Comparison of ENCODE assay signal across 17 mouse cellular contexts in genomic region chr19:36606270-36606669, GRCm38 (mm10). TPM values are rescaled to one million over a fixed set of nuclear protein-coding genes. Genes with fewer than 3 reads are reported as not detected.
DNase-seq lines count a peak whose midpoint lies in the region; ATAC-seq and TF ChIP-seq lines count a peak whose summit lies in the region.
"Had no signal": no experiment of that assay in that cellular context is flagged by ENCODE, and none has a peak within 500 bp of the region (broad histone marks: within the 10 kb centered on the region; RNA-seq: fewer than 3 reads in every experiment).

No protein-coding gene starts in this region.

- no peak overlapping the region for H3K9ac ChIP-seq in forebrain, embryonic 14.5 days (ENCODE audit: low read length)
- no peak overlapping the region for H3K9ac ChIP-seq in forebrain, embryonic 16.5 days (replicated peaks; ENCODE audit: low read depth, low read length)
- H3K9ac ChIP-seq in limb, embryonic 14.5 days (ENCODE audit: low read depth, low read length, severe bottlenecking) = no peak overlapping the region
- H3K9ac ChIP-seq: kidney, embryonic 15.5 days had no signal

- H3K4me2 ChIP-seq in forebrain, embryonic 14.5 days (ENCODE audit: low read length) = no peak overlapping the region
- no peak overlapping the region for H3K4me2 ChIP-seq in forebrain, embryonic 16.5 days (ENCODE audit: low read length)
- no peak overlapping the region for H3K4me2 ChIP-seq in limb, embryonic 14.5 days (replicated peaks; ENCODE audit: low read depth, low read length, severe bottlenecking)
- H3K4me2 ChIP-seq: kidney, embryonic 15.5 days had no signal

- no peaks in the 10 kb centered on the region for H3K4me1 ChIP-seq in forebrain, embryonic 14.5 days (ENCODE audit: control insufficient read depth, insufficient read depth, low read length)
- no peaks in the 10 kb centered on the region for H3K4me1 ChIP-seq in forebrain, embryonic 16.5 days (replicated peaks; ENCODE audit: control insufficient read depth, insufficient read depth, low read length)
- no peaks in the 10 kb centered on the region for H3K4me1 ChIP-seq in limb, embryonic 14.5 days (ENCODE audit: control insufficient read depth, insufficient read depth, low read length)
- H3K4me1 ChIP-seq in limb, embryonic 10.5 days = no peaks in the 10 kb centered on the region
- H3K4me1 ChIP-seq: kidney, embryonic 15.5 days had no signal

- ATAC-seq in forebrain, embryonic 14.5 days = no peak
- no peak for ATAC-seq in forebrain, embryonic 16.5 days
- no peak; the same call in 1 of the 2 replicates for ATAC-seq in limb, embryonic 14.5 days (ENCODE audit: low FRiP score, low read depth)
- ATAC-seq: hindbrain, embryonic 16.5 days had no signal

- TF ChIP-seq POLR2A in limb, embryonic 14.5 days (IDR thresholded peaks at IDR 0.05; ENCODE audit: borderline replicate concordance, extremely low read depth, insufficient read depth, insufficient read length) = no peak
- no peak for TF ChIP-seq POLR2A in brain, embryonic 14.5 days (IDR thresholded peaks at IDR 0.05; ENCODE audit: borderline replicate concordance, extremely low read depth, insufficient read depth, insufficient read length, poor library complexity, severe bottlenecking)

- H3K36me3 ChIP-seq in forebrain, embryonic 14.5 days (ENCODE audit: control insufficient read depth, insufficient read depth, low read length) = peaks cover 7% of the 10 kb centered on the region; the same call in 1 of the 2 replicates
- H3K36me3 ChIP-seq in forebrain, embryonic 16.5 days (ENCODE audit: control insufficient read depth, insufficient read depth) = 0 out of 2 replicates have a peak, but pooled peaks cover 3% of the 10 kb centered on the region
- H3K36me3 ChIP-seq in limb, embryonic 14.5 days (ENCODE audit: control insufficient read depth, insufficient read depth, low read length) = no peaks in the 10 kb centered on the region
- no peaks in the 10 kb centered on the region for H3K36me3 ChIP-seq in limb, embryonic 10.5 days
- H3K36me3 ChIP-seq: kidney, embryonic 15.5 days had no signal

- peak; percentile 41 for DNase-seq in forebrain, embryonic 14.5 days (ENCODE audit: low spot score)
- DNase-seq in limb, embryonic 14.5 days (ENCODE audit: low spot score) = peak; percentile 58
- DNase-seq in limb, embryonic 10.5 days (ENCODE audit: low spot score) = no peak
- peak; percentile 53 for DNase-seq in 416B (ENCODE audit: low read depth)
- peak; percentile 19 for DNase-seq in brain, embryonic 14.5 days (ENCODE audit: low read depth)
- DNase-seq in adrenal gland, postnatal 4 days (ENCODE audit: low spot score in 2 of 2) = no peak
- no peak for DNase-seq in ovary, postnatal 14 days (ENCODE audit: low spot score)
- DNase-seq: adrenal gland, postnatal 14 days; B cell, adult 2 months; cerebellum, adult 11 months; gastrocnemius, postnatal 25 days; layer of hippocampus, adult 9-11 months; left cerebral cortex, postnatal 4 days had no signal

- no peak overlapping the region for H3K4me3 ChIP-seq in forebrain, embryonic 14.5 days (ENCODE audit: low read depth, low read length)
- no peak overlapping the region for H3K4me3 ChIP-seq in forebrain, embryonic 16.5 days (replicated peaks; ENCODE audit: low read length)
- H3K4me3 ChIP-seq in limb, embryonic 14.5 days (replicated peaks; ENCODE audit: low read length) = no peak overlapping the region
- no peak overlapping the region for H3K4me3 ChIP-seq in limb, embryonic 10.5 days
- H3K4me3 ChIP-seq: kidney, embryonic 15.5 days had no signal

- H3K9me3 ChIP-seq in forebrain, embryonic 14.5 days (replicated peaks; ENCODE audit: control insufficient read depth, low read length) = no peaks in the 10 kb centered on the region
- H3K9me3 ChIP-seq in forebrain, embryonic 16.5 days (ENCODE audit: control insufficient read depth, low read length) = no peaks in the 10 kb centered on the region
- H3K9me3 ChIP-seq in limb, embryonic 14.5 days (ENCODE audit: control insufficient read depth, low read length) = no peaks in the 10 kb centered on the region
- no peaks in the 10 kb centered on the region for H3K9me3 ChIP-seq in limb, embryonic 10.5 days (replicated peaks)
- H3K9me3 ChIP-seq: kidney, embryonic 15.5 days had no signal

- no peak for TF ChIP-seq CTCF in brain, embryonic 14.5 days (IDR thresholded peaks at IDR 0.05; ENCODE audit: borderline replicate concordance, extremely low read depth, insufficient read depth, insufficient read length)

- WGBS in forebrain, embryonic 14.5 days = 62% methylated on average over 1 of the region's 1 CpGs
- WGBS in forebrain, embryonic 16.5 days = 58% methylated on average over 1 of the region's 1 CpGs
- 54% methylated on average over 1 of the region's 1 CpGs for WGBS in limb, embryonic 14.5 days
- WGBS in limb, embryonic 10.5 days = 55% methylated on average over 1 of the region's 1 CpGs

- no peak overlapping the region for H3K27ac ChIP-seq in forebrain, embryonic 14.5 days (ENCODE audit: low read depth, low read length)
- no peak overlapping the region for H3K27ac ChIP-seq in forebrain, embryonic 16.5 days (ENCODE audit: low read length)
- no peak overlapping the region for H3K27ac ChIP-seq in limb, embryonic 14.5 days (replicated peaks; ENCODE audit: low read depth, low read length)
- no peak overlapping the region for H3K27ac ChIP-seq in limb, embryonic 10.5 days
- H3K27ac ChIP-seq: kidney, embryonic 15.5 days; macrophage had no signal

- H3K27me3 ChIP-seq in forebrain, embryonic 14.5 days (replicated peaks; ENCODE audit: control insufficient read depth, insufficient read depth, low read length) = no peaks in the 10 kb centered on the region
- no peaks in the 10 kb centered on the region for H3K27me3 ChIP-seq in forebrain, embryonic 16.5 days (replicated peaks; ENCODE audit: control insufficient read depth, insufficient read depth, low read length)
- H3K27me3 ChIP-seq in limb, embryonic 14.5 days (ENCODE audit: control insufficient read depth, insufficient read depth, low read length) = no peaks in the 10 kb centered on the region
- H3K27me3 ChIP-seq in limb, embryonic 10.5 days (ENCODE audit: low read depth, poor library complexity, severe bottlenecking) = no peaks in the 10 kb centered on the region
- H3K27me3 ChIP-seq: kidney, embryonic 15.5 days had no signal

RNA-seq across cellular contexts. Expression of gene Hectd2, which starts 51.8 kb away (rescaled TPM):
- 14.4 and 14.5 TPM in 2 replicates for polyA plus RNA-seq in forebrain, embryonic 14.5 days (2014; fragmentation: Nextera tagmentation; extraction: Ambion mirVana)
- 13.0 and 14.7 TPM in 2 replicates for polyA plus RNA-seq in forebrain, embryonic 16.5 days (2015; fragmentation: Nextera tagmentation; extraction: Ambion mirVana)
- 6.7 and 6.9 TPM in 2 replicates for polyA plus RNA-seq in limb, embryonic 14.5 days (2012; rRNA removed)
- polyA plus RNA-seq in limb, embryonic 14.5 days (2014; fragmentation: Nextera tagmentation; extraction: Ambion mirVana) = 3.9 and 4.3 TPM in 2 replicates
- polyA plus RNA-seq in limb, embryonic 10.5 days (2016; fragmentation: Nextera tagmentation; extraction: Ambion mirVana) = 1.8 TPM in 2 replicates
- polyA plus RNA-seq in brain, embryonic 14.5 days (2012; rRNA removed) = 15.9 and 17.5 TPM in 2 replicates
- 1 to 10 TPM; 4.5 to 4.8 TPM for total RNA-seq in adrenal gland, postnatal 4 days (2021)

Comparison
In these comparisons a context has a peak if more than half of its experiments do, and no peak if none do; other contexts are left out.
1. DNase-seq: peak in forebrain, embryonic 14.5 days (single experiment), limb, embryonic 14.5 days (single experiment), 416B (single experiment) and brain, embryonic 14.5 days (single experiment); none in limb, embryonic 10.5 days (single experiment), adrenal gland, postnatal 4 days (0 of 2) and ovary, postnatal 14 days (single experiment).